Mouse (Mus musculus): ENCODE data around the gene Col8a2.

Gene Col8a2

DNA sequence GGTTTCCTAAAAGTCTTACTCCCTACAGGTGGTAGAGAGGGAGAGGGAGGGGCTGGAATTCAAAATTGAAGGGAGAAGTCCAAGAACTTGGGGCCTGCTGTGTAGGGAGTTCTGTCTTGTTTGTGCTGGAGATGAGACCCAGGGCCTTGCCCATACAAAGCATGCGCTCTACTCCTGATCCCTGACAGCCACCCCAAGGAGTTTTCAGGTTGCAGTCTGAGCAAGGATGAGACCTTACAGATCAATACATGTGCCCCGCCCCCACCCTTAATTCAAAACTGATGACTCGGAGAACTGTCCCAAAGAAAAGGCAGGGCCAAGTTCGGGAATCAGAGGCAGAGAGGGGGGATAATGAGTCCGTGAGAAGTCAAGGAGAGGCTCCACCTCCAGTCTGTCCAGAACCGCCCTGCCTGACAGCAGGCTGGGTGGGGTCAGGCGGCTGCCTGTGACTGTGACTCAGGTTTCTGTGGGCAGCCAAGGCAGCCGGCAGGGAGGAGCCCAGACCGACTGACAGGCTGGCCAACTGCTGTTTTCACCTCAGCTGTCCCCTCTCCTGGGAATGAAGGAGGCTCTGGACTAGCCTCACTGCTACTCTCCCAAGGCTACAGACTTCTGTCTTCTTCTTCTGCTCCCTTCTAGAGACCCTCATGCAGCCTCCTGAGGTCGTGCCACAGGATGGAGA, 25.9 kb upstream of the Col8a2 start:
- peak; percentile 95 for DNase-seq (ENCODE audit: inconsistent ontology term)

DNA sequence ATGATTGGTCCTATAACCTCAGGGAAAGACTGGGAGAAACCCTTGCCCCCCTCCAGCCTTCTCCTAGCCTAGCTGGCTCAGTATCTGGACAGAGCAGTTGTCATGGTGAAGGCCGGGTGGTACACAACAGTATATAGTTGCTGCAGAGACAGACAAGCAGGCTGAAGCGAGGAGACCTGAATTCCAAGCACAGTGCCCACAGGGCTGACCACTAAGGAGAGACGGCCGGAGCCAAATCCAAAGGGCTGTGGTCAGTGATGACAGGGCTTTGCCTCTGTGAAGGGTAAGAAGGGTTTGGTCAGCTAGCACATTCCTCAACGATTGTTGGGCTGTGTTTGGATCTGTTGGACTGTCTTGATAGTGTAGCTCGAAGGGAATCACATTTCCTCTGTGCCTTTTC, 25.3 kb upstream of the Col8a2 start:
- DNase-seq (ENCODE audit: inconsistent ontology term), result peak; percentile 90

DNA sequence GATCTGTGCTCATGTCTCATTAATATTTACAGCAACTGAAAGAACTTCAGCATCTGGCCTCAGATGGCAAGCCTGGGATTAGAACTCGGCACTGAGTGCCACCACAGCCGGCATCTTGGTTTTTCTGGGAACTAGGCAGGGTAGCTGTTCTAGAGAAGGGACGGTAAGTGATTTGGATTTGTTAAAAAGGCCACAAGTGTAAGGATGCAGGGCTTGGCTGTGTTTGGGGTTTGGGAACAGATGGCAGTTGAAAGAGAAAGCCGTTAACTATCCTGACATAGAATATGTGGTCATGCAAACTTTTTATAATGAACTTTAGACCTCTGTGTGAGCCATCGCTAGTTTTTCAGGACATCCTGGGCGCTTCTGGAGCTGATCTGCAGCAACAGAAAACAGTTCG, 24.9 kb upstream of the Col8a2 start:
- no peak for DNase-seq (ENCODE audit: inconsistent ontology term)

DNA sequence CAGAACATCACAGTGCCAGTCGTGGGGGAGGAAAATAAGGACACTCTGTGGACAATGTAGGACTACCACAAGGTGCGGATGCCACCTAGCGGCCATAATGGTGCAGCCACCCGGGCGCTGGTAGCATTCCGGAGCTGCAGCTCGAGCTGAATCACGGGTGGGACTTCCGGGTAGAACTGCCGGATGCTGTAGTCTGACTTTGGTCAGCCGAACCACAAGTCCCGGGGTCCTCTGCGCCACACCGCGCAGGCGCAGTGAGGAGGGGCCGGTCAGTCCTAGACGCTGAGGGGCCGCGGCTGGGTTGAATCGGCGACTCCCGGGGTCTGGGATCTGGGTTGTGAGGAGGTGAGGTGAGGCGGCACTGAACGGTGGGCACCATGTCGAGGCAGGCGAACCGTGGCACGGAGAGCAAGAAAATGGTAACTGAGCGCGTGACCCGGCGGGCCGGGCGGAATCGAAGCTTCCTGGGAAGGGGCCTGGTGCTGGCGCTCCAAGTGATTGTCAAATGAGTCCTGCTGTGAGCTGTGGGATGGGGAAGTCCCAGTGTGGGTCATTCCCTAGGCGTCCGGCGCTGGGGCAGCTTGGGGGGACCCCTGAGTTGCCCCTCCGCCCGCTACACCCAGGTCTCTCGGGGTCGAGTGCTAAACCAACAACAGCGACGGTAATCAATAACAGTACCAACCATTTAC, 24.3 kb upstream of the Col8a2 start, which contains the start of gene Trappc3:
Gene Trappc3 (plus strand): TSS at position 207 of the 689 bp plus-strand sequence.
- DNase-seq (ENCODE audit: inconsistent ontology term), result peak; percentile 99

DNA sequence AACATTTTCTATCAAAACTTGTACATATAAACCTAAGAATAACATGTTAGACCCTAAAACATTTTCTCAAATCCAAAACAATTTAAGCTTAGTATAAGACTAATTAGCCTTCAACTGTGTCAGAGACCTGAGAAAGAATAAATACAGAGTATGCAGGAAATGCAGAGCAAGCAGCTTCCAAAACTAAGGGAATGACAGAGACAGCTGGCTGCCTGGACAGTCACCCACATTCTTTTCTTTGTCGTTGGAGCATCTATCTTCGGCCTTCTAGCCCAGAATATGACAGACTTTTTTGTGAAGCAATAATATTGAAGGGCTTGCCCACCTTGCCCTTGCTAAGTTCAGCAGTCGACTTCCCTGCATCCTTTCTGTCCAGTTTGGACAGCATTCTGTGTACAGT, 17.3 kb upstream of the Col8a2 start:
- no peak for DNase-seq (ENCODE audit: inconsistent ontology term)

DNA sequence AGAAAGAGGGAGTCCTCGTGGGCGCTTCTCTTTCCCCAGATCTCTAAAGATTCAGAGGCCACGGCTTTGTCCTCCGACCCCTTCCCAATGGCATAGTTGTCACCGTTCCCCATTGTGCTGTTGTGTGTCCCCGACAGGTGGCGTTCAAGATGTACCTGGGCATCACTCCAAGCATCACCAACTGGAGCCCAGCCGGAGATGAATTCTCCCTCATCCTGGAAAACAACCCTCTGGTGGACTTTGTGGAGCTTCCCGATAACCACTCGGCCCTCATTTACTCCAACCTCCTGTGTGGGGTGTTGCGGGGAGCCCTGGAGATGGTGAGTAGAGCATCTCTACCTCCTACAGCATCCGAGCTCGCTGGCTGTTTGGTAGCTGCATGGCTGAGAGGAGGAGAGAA, 12.8 kb upstream of the Col8a2 start:
- DNase-seq (ENCODE audit: inconsistent ontology term), result no peak

DNA sequence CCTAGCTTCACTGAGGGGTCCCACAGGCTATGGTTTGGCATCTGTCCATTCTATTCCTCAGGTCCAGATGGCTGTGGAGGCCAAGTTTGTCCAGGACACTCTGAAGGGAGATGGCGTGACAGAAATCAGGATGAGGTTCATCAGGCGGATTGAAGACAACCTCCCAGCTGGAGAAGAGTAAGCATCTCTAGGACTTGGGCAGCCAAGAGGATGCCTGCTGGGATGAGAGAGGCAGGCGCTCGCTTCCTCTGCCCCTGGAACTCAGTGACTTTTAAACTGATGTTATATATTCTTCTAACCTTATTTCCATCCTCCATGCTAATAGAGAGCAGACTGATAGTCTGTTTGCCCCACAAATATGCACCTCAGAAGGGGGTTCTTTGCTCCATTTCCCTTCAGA, 11.5 kb upstream of the Col8a2 start:
- no peak for DNase-seq (ENCODE audit: inconsistent ontology term)

DNA sequence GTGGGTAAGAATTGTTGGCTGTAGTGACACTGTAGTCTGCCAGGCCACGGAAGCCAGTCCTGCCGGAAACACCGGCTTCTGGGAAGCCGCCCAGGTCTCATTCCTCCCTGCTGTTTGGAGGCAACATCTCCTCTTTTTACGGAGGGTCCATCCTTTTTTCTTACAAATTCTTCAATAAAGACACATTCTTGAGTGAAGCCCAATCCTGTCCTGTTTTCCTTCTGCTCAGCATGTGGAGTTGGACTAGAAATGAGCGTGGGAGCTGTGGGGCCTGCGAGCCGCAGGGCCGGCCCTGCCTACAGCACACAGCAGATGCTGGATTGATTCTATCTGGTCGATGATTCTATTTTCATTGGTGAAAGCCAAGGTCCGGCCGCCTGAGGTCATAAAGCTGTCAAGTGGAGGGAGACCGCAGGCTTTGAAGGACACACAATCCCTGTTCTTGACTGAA, 10.9 kb upstream of the Col8a2 start:
- DNase-seq (ENCODE audit: inconsistent ontology term), result peak; percentile 53

DNA sequence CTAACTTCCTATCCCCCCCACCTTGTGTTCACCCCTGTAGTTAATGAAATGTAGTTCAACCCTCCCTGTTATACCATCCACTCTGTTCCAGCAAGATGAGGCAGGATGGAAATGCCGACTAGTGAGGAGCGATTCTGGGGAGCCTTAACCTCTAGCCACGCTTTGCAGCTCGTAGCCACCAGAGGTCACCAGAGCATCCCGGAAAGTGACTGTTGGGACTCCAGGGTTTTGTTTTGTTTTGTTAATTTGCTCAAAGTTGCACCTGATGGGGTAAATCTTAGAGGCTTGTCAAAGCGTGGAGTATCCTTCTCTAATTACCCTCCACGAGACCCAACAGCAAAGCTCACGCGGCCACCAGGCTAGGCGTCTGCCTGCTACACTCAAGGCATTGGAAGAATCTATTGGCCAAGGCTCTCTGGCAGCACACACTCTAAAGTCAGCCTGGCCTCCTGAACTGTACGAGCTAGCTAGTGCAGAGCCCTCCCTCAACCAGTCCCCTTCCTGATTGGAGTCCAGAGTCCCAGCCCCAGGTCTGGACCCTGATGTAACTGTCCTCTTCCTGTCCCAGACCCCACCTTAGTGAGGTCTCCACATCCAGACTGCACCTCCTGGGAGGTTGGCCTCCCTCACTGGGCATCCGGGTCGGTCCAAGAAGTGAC, 8.6 kb upstream of the Col8a2 start:
- DNase-seq (ENCODE audit: inconsistent ontology term), result peak; percentile 60

DNA sequence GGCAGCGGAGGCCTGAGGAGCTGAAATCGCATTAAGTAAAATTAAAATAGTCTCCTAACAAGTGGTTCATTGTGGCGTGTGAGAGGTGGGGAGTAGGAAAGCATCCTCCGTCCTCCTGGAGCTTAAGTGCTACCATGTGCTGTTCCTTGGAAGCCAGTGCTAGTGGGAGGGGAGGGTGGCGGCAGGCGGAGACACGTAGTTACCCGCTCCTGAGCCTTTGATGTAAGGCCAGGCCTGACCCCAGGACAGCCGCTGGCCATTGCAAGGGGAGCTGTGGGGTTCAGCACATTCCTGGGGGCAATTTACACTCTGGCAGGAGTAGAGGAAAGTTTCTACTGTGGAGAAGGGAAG, 8.1 kb upstream of the Col8a2 start:
- no peak for DNase-seq (ENCODE audit: inconsistent ontology term)

DNA sequence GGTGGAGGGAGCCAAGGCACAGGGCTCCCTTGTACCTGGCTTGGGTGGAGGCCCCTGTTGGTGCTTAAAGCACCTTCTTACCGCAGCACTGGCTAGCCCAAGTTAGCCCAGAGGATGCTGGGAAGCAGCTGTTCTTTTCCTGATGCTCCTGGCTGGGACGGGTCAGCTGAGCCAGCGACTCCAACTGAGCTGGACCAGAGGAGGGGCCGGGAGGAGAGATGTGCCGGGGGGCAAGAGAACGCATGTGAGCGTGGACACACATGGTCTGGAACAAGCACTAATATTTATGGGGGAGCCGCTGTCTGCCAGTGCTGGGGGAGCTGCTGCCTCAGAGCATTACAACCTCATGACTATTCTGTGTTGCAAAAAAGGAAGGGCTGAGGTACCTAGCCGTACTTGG, 7.6 kb upstream of the Col8a2 start:
- no peak for DNase-seq (ENCODE audit: inconsistent ontology term)

DNA sequence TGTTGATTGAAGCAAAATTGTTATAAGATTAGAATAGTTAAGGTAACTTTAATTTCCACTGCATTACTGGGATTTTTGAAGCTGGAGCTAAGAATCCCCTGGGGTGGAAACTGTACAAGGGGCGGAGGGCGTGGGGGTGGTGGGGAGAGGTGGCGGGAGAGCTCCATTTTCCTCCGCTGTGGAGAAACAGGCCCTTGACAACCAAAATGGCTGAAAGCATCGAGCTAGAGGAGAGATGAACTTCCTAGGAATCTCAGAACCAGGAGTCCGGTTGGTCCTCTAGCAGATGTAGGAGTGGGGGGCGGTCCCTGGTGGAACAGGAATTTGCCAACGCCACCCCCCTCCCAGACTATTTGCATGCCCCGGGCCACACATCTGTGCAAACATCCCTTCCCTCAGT, 4.9 kb upstream of the Col8a2 start:
- no peak for DNase-seq (ENCODE audit: inconsistent ontology term)

DNA sequence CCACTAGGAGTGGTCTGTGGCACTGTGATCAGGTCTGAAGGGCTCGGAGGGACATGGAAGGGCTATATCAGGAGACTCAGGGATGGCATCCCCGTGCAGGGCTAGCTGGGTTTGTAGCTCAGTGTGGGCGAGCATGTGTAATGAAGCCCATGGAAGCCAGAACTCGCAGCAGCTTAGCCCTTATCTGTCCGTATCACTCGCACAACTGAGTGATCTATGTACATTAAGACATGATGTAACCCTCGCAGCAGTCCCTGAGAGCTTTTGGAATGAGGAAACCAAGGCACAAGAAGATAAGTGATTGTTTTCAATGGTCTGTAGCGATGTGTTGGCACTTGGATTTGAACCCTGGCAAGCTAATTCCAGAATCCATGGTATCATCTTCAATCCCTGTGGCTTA, 3.0 kb upstream of the Col8a2 start:
- DNase-seq (ENCODE audit: inconsistent ontology term), result no peak

DNA sequence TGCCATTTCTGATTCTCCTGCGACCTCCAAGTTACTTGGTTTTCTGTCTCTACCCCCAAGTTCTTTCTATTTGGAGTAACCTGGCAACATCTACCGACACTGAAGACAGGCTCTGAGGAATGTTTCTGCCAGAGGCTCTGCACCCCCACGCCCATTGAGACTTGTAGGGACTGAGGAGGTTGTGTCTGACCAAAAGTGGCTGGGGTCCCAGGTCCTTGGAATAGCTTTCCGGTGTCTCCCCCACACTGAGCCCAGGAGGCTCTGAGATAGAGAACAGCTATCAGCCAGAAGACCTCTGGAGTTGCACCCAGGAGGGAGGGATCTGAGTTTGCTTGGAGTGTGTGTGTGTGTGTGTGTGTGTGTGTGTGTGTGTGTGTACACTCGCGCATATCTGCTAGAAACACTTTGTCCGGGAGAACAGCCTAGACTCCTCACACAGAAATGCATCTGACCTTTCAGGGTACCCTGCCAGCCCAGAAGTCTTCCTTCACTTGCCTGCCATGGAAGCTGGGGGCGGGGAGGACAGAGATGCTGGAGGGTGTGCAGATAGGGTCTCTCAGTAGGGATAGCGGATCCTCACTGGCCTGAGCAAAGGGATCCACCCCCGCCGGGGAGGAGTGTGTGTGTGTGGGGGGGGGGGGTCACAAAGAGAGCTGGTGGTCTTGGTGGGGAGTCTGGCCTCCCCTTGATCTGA, 856 bp downstream of the Col8a2 start:
- DNase-seq (ENCODE audit: inconsistent ontology term), result no peak

DNA sequence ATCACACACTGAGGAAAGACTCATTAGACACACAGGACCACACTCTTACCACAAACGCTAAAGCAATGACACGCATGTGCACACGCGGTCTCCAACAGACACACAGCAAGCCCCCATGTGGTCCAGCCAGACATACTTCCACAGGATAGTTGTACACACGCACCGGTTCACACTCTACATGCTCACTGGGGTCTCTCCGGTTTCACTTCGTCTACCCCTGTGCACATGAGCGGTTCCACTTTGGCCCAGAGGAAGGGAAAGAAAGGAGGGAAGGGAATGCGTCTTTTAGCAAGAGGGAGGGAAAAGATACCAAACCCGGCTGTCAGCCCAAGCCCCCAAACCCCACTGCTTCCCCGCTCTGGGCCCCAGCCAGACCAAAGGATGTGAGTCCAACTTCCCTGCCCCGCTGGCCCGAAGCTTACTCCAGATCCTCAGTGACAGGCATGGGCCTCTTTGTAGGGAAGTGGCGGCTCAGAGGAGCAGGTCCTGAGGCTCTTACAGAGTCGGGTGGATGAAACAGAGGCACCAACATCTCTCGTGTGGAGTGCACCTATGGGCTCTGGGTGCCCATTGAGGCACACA, 1.6 kb downstream of the Col8a2 start:
- DNase-seq (ENCODE audit: inconsistent ontology term), result no peak

DNA sequence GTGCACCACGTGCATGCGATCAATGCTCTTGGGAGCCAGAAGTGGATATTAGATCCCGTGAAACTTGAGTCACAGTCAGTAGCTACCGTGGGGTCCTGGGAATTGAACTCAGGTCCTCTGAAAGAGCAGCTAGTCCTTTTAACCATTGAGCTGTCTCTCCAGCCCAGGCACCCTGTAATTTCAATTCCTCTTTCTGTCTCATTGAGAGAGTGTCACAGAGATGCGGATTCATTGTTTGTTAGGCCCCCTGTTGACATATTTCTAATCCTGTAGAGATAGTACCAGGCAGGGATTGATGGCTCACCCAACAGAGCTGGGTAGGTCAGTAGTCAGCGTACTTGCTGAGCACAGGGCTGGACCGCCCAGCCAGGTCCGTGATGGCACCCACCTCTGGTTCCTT, 3.7 kb downstream of the Col8a2 start:
- no peak for DNase-seq (ENCODE audit: inconsistent ontology term)

DNA sequence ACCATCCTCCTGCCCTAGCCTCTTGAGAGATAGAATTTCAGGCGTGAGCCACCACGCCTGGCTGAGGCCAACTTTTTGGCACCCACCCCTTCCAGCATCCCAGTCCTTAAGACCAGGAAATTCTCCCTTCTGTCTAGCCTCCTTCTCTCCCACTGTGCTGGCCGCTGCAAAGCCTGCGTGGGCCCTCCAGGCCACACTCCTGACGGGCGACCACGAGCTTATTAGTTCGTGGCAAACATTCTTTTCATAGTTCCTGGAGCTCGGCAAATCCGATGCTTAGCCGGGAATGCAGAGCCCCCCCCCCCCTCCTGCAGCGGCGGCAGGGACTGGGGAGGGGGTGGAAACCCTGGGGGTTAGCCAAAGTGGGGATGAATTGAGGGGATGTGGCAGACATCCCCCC, 4.6 kb downstream of the Col8a2 start:
- DNase-seq (ENCODE audit: inconsistent ontology term), result peak; percentile 75

DNA sequence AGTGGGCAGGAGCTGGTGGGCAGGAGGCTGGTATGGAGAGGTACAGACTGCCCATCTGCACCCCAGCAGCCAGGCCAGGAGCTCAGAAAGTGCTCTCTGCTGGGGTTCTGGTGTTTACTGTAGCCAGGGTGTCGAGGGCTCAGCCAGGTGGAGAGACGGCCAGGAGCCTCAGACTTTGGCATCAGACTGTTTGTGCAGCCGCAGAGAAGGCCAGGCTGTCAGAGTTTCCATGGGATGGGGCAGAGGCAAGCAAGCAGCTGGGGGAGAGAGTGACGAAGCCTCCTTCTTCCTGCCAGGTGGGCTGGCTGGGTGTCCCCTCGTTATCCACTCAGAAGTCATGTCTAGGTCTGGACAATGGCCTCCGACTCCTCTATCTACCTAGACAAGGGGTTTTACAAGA, 8.6 kb downstream of the Col8a2 start:
- no peak for DNase-seq (ENCODE audit: inconsistent ontology term)

DNA sequence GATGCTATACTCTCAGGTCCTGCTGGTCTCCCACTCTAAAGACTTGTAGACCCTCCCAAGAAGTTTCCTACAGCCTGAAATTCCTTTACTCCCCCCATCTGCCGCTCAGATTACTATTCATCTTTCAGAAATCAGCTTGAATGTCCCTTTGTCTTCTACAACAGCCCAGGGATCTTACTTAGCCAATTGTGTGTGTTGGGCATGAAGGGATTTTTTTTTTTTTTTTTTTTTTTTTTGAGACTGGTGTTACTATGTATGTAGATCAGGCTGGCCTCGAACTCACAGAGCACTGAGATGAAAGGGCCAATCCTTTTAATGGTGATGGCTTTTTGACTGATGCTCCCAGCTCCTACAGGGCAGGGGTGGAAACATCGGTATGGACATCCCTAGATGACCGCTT, 9.3 kb downstream of the Col8a2 start:
- DNase-seq (ENCODE audit: inconsistent ontology term), result no peak

DNA sequence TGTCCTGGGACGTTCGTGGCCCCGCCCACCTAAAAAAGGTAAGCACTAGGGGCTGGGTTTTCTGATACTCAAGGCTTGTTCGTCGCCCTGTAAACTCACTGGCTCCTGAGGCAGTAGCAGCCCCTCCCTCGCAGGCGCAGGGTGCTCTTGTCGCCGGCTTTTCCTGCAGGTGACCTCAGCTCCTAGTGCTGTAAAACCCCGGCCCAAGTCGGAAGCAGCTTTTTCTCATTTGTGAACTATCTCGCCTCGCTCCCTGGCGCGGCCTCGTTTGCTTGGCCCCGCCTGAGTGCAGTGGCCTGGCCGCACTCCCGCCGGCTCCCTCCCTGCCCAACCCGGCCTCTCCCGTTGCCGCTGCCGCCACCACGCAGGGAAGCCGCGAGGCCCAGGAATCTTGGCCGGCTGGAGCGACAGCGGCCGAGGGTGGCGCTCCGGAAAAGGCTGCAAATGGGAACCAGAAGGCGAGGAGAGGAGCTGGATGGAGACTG, 10.1 kb downstream of the Col8a2 start:
- DNase-seq (ENCODE audit: inconsistent ontology term), result peak; percentile 82

DNA sequence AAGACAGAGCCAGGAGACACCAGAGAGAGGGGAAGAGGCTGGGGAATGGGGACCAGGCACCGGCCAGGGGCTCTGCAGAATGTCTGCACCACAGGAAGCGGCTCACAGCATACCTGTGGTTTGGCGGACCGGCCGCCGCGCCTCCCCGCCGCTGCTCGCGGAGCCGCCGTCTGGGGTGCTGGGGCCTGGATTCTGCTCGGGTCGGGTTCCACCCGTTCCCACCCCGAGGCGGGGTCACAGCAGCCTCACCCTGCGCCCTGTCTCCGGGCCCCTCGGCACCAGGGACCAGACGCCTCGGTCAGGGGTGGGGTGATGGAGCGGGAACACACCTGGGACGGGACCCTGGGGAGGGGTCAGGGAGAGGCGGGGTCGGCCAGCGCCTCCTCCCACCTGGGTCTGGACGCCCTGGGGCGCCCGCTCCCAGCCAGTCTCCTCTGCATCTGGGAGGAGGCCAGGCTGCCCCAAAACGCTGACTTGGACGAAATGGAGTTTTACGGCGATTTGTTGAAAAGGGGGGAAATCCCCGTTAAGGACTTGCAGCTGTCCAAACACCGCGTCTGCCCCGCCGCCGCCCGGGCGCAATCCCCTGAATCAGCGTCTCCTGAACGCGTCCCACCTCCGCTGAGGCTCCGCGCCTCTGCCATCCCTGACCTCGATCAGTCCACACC, 14.5 kb downstream of the Col8a2 start:
- peak; percentile 76 for DNase-seq (ENCODE audit: inconsistent ontology term)
